Mouse (Mus musculus) urinary bladder, postnatal 14 days (tissue): ENCODE results near the gene Bcl6.

Experiments
- DNase-seq: peaks from one replicate; pipeline ENCODE4 v3.0.0; 2021; ENCODE audit warnings: low spot score

The Bcl6 gene

DNA sequence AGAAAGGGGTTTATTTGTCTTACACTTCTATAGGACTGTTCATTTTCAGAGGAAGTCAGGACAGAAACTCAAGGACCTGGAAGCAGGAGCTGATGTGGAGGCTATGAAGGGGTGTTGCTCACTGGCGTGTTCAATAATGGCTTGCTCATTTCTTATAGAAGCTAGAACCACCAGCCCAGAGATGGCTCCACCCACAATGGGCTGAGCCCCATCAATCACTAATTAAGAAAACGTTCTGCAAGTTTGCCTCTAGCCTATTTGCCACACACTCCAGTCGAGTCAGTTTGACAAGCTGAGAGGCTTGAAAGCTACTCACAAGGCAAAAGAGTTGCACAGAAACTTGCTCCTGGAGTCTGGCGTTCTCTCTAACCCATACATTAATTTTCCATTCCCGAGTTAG lies 67.0 kb downstream of the Bcl6 start:
- DNase-seq: no peak

GRCm38 (mm10) chr16:23919418-23919817 lies 69.2 kb downstream of the Bcl6 start:
- DNase-seq: no peak
